Mouse (Mus musculus): ENCODE results near the gene Bcl2l15. TPM values are rescaled to one million over a fixed set of nuclear protein-coding genes. Genes with fewer than 3 reads are reported as not detected.

The Bcl2l15 gene
- polyA plus RNA-seq, 2 experiments: 0.84 to 1.1 TPM

DNA sequence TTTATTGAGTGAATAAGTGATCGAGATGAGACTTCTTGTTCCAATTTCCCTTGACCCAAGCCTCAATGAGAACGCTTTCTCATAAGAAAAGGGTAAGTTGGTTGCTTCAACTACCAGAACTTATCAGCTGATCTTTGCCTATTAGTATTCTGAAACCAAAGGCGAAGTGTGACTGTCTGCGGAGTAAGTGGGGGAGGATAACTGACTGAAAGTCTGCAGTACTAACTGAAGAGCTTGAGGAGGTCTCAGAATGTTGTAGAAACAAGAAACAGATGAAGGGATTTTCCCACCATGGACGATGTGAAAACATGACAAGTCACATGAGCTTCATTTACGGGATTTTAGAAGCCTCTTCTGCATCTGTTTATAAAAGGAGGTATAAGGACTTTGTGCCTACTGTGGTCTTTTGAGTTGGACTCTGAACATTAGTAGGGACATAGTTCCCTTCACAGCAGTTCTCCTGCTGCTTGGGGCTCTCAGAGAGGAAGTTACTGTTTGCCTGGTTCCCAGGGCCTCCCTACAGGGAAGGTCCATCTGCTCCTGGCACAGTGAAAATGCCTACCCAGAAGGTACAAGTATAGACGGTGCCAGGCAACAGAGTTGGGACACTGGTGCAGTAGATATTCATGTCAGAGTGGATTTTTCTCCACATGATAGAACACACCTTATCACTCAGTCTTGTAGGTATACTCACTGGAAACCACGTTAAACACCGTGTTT lies 18.4 kb downstream of the Bcl2l15 start:
- no peaks in the 10 kb centered on the region for H3K36me3 ChIP-seq (ENCODE audit: control insufficient read depth, insufficient read depth, low read length)
- no peak for DNase-seq (ENCODE audit: low spot score)
- 76% methylated on average over 9 of the region's 9 CpGs for WGBS
- H3K27ac ChIP-seq (replicated peaks; ENCODE audit: low read depth, low read length): no peak overlapping the region
- no peaks in the 10 kb centered on the region for H3K27me3 ChIP-seq (ENCODE audit: control insufficient read depth, insufficient read depth, low read length)
- ATAC-seq (ENCODE audit: low FRiP score, low read depth): no peak
- no peak overlapping the region for H3K4me2 ChIP-seq (replicated peaks; ENCODE audit: low read depth, low read length, severe bottlenecking)
- H3K9ac ChIP-seq (ENCODE audit: low read depth, low read length, severe bottlenecking): no peak overlapping the region
- no peaks in the 10 kb centered on the region for H3K9me3 ChIP-seq (ENCODE audit: control insufficient read depth, low read length)
- TF ChIP-seq POLR2A (IDR thresholded peaks at IDR 0.05; ENCODE audit: borderline replicate concordance, extremely low read depth, insufficient read depth, insufficient read length): no peak
- H3K4me3 ChIP-seq (replicated peaks; ENCODE audit: low read length): no peak overlapping the region
- H3K4me1 ChIP-seq (ENCODE audit: control insufficient read depth, insufficient read depth, low read length): no peaks in the 10 kb centered on the region

DNA sequence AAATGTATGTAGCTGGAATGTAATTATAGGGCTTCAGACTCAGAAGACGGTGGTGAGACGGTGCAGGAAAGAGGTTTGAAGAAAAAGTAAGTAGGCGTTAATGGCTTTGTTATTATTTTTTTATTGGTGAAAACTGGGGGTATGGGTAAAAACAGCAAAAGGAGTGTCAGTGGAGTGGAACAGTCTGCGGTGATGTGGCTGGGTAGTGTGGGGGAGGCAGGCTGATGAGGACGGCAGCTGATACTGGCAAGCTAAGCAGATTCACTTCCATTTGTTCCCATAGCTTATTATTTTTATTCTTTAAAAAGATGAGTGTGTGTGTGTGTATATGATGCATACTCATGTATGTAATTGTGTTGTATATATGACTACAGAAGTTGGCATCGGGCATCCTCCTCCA lies 19.1 kb downstream of the Bcl2l15 start:
- Histone ChIP-seq H3K4me2 (replicated peaks; ENCODE audit: low read depth, low read length, severe bottlenecking) (no peak overlapping the region), H3K27ac (replicated peaks; ENCODE audit: low read depth, low read length) (no peak overlapping the region), H3K4me3 (replicated peaks; ENCODE audit: low read length) (no peak overlapping the region), H3K27me3 (ENCODE audit: control insufficient read depth, insufficient read depth, low read length) (no peaks in the 10 kb centered on the region), H3K9me3 (ENCODE audit: control insufficient read depth, low read length) (no peaks in the 10 kb centered on the region), H3K4me1 (ENCODE audit: control insufficient read depth, insufficient read depth, low read length) (no peaks in the 10 kb centered on the region), H3K36me3 (ENCODE audit: control insufficient read depth, insufficient read depth, low read length) (no peaks in the 10 kb centered on the region), H3K9ac (ENCODE audit: low read depth, low read length, severe bottlenecking) (no peak overlapping the region)
- no peak for ATAC-seq (ENCODE audit: low FRiP score, low read depth)
- TF ChIP-seq POLR2A (IDR thresholded peaks at IDR 0.05; ENCODE audit: borderline replicate concordance, extremely low read depth, insufficient read depth, insufficient read length): no peak
- DNase-seq (ENCODE audit: low spot score): no peak
- WGBS: 70% methylated on average over 6 of the region's 6 CpGs

DNA sequence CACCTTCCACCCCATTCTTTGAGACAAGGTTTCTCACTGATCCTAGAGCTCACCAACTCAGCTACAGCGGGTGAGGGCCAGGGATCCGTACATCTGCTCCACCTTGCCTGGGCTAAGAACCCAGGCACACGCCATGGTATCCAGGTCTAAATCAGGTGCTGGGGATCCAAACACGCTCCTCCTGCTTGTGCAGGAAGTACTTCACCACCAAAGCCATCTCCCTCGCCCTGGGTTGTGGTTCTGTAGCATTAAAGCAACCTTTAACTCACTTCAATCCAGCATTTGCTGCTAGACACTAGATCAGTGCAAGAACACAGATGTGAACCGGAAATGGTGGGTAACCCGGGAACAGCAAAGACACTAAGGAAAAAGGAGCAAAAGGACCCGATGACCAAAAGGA lies 19.5 kb downstream of the Bcl2l15 start:
- ATAC-seq (ENCODE audit: low FRiP score, low read depth) (no peak), DNase-seq (ENCODE audit: low spot score) (no peak)
- Histone ChIP-seq H3K9ac (ENCODE audit: low read depth, low read length, severe bottlenecking) (no peak overlapping the region), H3K27ac (replicated peaks; ENCODE audit: low read depth, low read length) (no peak overlapping the region), H3K4me3 (replicated peaks; ENCODE audit: low read length) (no peak overlapping the region), H3K9me3 (ENCODE audit: control insufficient read depth, low read length) (no peaks in the 10 kb centered on the region), H3K4me1 (ENCODE audit: control insufficient read depth, insufficient read depth, low read length) (no peaks in the 10 kb centered on the region), H3K36me3 (ENCODE audit: control insufficient read depth, insufficient read depth, low read length) (no peaks in the 10 kb centered on the region), H3K4me2 (replicated peaks; ENCODE audit: low read depth, low read length, severe bottlenecking) (no peak overlapping the region), H3K27me3 (ENCODE audit: control insufficient read depth, insufficient read depth, low read length) (no peaks in the 10 kb centered on the region)
- 84% methylated on average over 8 of the region's 8 CpGs for WGBS
- no peak for TF ChIP-seq POLR2A (IDR thresholded peaks at IDR 0.05; ENCODE audit: borderline replicate concordance, extremely low read depth, insufficient read depth, insufficient read length)

DNA sequence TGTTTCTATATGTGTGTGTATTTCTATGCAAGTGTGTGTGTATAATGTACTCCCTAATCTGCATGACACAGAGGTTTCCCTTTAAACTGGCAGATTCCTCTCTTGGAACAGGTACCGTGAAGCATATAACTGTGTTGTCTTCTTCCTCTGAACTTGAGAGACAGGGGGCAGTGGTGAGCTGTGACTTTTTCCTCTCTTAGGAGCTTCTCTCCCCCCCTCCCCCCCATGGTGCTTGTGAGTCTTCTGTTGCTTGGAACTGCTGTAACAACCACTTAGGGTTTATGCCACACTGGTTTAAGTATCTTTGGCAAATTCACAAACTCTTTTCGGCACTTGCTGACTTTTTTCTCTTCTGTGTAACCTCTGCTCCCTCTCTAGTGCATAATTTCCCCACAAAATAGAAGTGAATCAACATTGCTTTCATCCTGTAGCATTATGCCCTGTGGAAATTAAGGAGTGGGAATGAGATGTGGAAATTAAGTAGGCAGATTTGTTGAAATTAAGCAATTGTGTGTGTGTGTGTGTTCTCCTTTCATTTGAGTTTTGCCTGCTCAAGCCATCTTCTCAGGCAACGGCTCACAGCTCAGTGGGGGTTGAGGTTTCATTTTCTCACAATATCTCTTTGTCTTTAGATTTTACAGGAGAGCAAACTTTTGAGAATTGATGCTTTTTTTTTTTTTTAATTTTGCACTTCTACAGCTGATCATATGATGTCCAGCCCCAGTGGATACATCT lies 20.3 kb downstream of the Bcl2l15 start:
- Histone ChIP-seq H3K9me3 (ENCODE audit: control insufficient read depth, low read length) (no peaks in the 10 kb centered on the region), H3K27ac (replicated peaks; ENCODE audit: low read depth, low read length) (no peak overlapping the region), H3K4me1 (ENCODE audit: control insufficient read depth, insufficient read depth, low read length) (no peaks in the 10 kb centered on the region), H3K36me3 (ENCODE audit: control insufficient read depth, insufficient read depth, low read length) (no peaks in the 10 kb centered on the region), H3K27me3 (ENCODE audit: control insufficient read depth, insufficient read depth, low read length) (no peaks in the 10 kb centered on the region), H3K4me3 (replicated peaks; ENCODE audit: low read length) (no peak overlapping the region), H3K4me2 (replicated peaks; ENCODE audit: low read depth, low read length, severe bottlenecking) (no peak overlapping the region), H3K9ac (ENCODE audit: low read depth, low read length, severe bottlenecking) (no peak overlapping the region)
- WGBS: 60% methylated on average over 3 of the region's 3 CpGs
- TF ChIP-seq POLR2A (IDR thresholded peaks at IDR 0.05; ENCODE audit: borderline replicate concordance, extremely low read depth, insufficient read depth, insufficient read length): no peak
- DNase-seq (ENCODE audit: low spot score) (peak; percentile 22), ATAC-seq (ENCODE audit: low FRiP score, low read depth) (no peak)

DNA sequence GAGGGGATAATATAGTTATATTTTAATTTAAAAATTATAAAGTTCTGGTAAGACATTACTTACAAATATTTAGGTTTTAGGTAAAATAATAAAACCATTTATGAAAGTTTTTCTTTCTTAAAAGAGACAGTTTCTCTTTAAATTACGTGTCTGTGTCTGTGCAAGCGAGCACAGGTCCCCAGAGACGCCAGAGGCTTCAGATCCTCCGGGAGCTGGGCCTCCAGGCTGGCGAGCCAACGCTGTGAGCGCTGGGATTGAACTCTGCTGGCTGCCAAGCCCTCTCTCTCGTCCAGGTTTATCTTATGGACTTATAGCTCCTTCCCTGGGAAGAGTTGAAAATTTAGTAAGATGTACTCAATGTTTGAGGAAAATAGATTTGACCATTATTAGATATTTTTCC lies 21.4 kb downstream of the Bcl2l15 start:
- DNase-seq (ENCODE audit: low spot score): no peak
- Histone ChIP-seq H3K4me1 (ENCODE audit: control insufficient read depth, insufficient read depth, low read length) (no peaks in the 10 kb centered on the region), H3K36me3 (ENCODE audit: control insufficient read depth, insufficient read depth, low read length) (no peaks in the 10 kb centered on the region), H3K9me3 (ENCODE audit: control insufficient read depth, low read length) (no peaks in the 10 kb centered on the region), H3K27me3 (ENCODE audit: control insufficient read depth, insufficient read depth, low read length) (no peaks in the 10 kb centered on the region), H3K4me3 (replicated peaks; ENCODE audit: low read length) (no peak overlapping the region), H3K27ac (replicated peaks; ENCODE audit: low read depth, low read length) (no peak overlapping the region), H3K9ac (ENCODE audit: low read depth, low read length, severe bottlenecking) (no peak overlapping the region), H3K4me2 (replicated peaks; ENCODE audit: low read depth, low read length, severe bottlenecking) (no peak overlapping the region)
- TF ChIP-seq POLR2A (IDR thresholded peaks at IDR 0.05; ENCODE audit: borderline replicate concordance, extremely low read depth, insufficient read depth, insufficient read length): no peak
- 54% methylated on average over 8 of the region's 8 CpGs for WGBS
- ATAC-seq (ENCODE audit: low FRiP score, low read depth): no peak

Data from limb, embryonic 14.5 days (tissue).